Mouse (Mus musculus) limb, embryonic 15.5 days (tissue): ENCODE data around the gene Rheb. TPM values are rescaled to one million over a fixed set of nuclear protein-coding genes. Genes with fewer than 3 reads are reported as not detected.
"Not testable (repeated sequence)": the region's sequence is repeated elsewhere in the genome, so short reads cannot be mapped to it uniquely, and the experiment has no call there.

ENCODE experiments used
- ATAC-seq: fragments of 200-750 bp; cut with Nextera tagmentation; 2 replicates; pipeline ENCODE4 v1.8.0; 2017; ENCODE audit warnings: low read depth, moderate TSS enrichment; ENCODE audit not compliant: insufficient number of reproducible peaks, low FRiP score, low TSS enrichment
- H3K27ac ChIP-seq: fragments of 300-500 bp; sonication (generic); 2 replicates; pipeline ENCODE4 v1.5.1; 2015; ENCODE audit warnings: moderate library complexity, mild to moderate bottlenecking, inconsistent platforms
- H3K27me3 ChIP-seq: fragments of 300-500 bp; sonication (generic); 2 replicates; pipeline ENCODE4 v1.6.1; 2015; ENCODE audit warnings: inconsistent platforms
- H3K36me3 ChIP-seq: fragments of 300-500 bp; sonication (generic); 2 replicates; pipeline ENCODE4 v1.6.1; 2015; ENCODE audit warnings: inconsistent platforms
- H3K4me1 ChIP-seq: fragments of 300-500 bp; sonication (generic); 2 replicates; pipeline ENCODE4 v1.6.1; 2015; ENCODE audit warnings: inconsistent platforms
- H3K4me2 ChIP-seq: fragments of 300-500 bp; sonication (generic); 2 replicates; pipeline ENCODE4 v1.6.1; 2015; ENCODE audit warnings: mild to moderate bottlenecking, inconsistent platforms
- H3K4me3 ChIP-seq: fragments of 300-500 bp; sonication (generic); 2 replicates; pipeline ENCODE4 v1.5.1; 2015; ENCODE audit warnings: mild to moderate bottlenecking, inconsistent platforms
- H3K9ac ChIP-seq: fragments of 300-500 bp; sonication (generic); 2 replicates; pipeline ENCODE4 v1.6.1; 2015; ENCODE audit warnings: inconsistent platforms
- H3K9me3 ChIP-seq: fragments of 300-500 bp; sonication (generic); 2 replicates; pipeline ENCODE4 v1.6.1; 2016; ENCODE audit warnings: inconsistent platforms
- WGBS: fragments of 180-500 bp; shearing (Covaris S2); methylation state at CpG from one replicate; pipeline ENCODE4 v1.1.7; 2015; 5-methylcytosine and 5-hydroxymethylcytosine counted together
- polyA plus RNA-seq: library from polyadenylated mRNA; unstranded; fragments of >200 nt; fragmentation: Nextera tagmentation; extraction: Ambion mirVana; gene quantifications from 2 replicates; pipeline ENCODE4 v1.2.1, GENCODE M21; 2015

The Rheb gene
- polyA plus RNA-seq, 1 experiment from 2014 or later: 228 TPM

GRCm38 (mm10) chr5:24779321-24779720 lies 63.1 kb downstream of the Rheb start:
- H3K4me3 ChIP-seq: no peak overlapping the region
- H3K4me2 ChIP-seq: no peak overlapping the region
- H3K36me3 ChIP-seq: no peaks in the 10 kb centered on the region
- H3K27me3 ChIP-seq: 0 out of 2 replicates have a peak, but pooled peaks cover 5% of the 10 kb centered on the region
- ATAC-seq: no peak
- H3K9me3 ChIP-seq: no peaks in the 10 kb centered on the region
- peaks cover 7% of the 10 kb centered on the region; the same call in 1 of the 2 replicates for H3K4me1 ChIP-seq
- H3K9ac ChIP-seq: no peak overlapping the region
- no peak overlapping the region for H3K27ac ChIP-seq

GRCm38 (mm10) chr5:24778843-24779140 lies 63.6 kb downstream of the Rheb start:
- Histone ChIP-seq H3K27ac (no peak overlapping the region), H3K36me3 (no peaks in the 10 kb centered on the region), H3K9me3 (no peaks in the 10 kb centered on the region), H3K9ac (no peak overlapping the region), H3K27me3 (0 out of 2 replicates have a peak, but pooled peaks cover 5% of the 10 kb centered on the region), H3K4me1 (peaks cover 7% of the 10 kb centered on the region; the same call in 1 of the 2 replicates), H3K4me3 (no peak overlapping the region), H3K4me2 (peak overlapping the region; percentile 5; the same call in 1 of the 2 replicates)
- ATAC-seq: no peak
- 56% methylated on average over 13 of the region's 13 CpGs for WGBS

DNA sequence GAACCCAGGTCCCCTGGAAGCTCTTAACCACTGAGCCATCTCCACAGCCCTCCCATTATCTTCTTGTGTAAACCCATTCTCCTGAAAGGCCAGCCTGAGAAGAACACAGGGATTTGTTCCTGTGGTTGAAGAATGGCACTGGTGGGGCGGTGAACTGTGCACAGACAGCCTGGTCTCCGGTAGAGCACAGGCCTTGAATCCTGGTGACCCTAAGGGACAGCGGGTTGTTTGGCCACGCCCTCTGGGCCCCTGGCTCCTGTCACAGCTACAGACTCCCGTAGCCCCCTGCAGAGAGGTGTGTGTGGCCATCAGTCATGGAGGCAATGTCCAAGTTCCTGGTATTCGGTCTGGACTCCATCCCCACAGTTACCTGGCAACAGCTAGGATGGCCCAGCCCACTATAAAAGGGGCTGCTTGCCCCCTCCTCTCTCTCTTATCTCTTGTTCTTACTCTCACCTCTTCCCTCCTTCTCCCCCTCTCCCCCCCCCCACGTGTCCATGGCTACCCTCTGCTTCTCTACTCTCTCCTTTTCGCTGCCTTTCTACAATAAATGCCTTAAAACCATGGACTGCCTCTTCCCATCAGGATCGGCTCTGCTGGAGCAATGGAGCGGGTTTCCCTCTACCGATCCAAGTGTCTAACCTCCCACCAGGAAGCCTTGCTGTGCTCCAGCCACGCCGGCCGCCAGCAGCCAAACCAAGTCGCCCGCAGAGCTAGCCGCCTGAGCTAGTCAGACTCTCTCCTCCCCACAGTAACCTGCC lies 64.2 kb downstream of the Rheb start:
- H3K4me3 ChIP-seq: no peak overlapping the region

DNA sequence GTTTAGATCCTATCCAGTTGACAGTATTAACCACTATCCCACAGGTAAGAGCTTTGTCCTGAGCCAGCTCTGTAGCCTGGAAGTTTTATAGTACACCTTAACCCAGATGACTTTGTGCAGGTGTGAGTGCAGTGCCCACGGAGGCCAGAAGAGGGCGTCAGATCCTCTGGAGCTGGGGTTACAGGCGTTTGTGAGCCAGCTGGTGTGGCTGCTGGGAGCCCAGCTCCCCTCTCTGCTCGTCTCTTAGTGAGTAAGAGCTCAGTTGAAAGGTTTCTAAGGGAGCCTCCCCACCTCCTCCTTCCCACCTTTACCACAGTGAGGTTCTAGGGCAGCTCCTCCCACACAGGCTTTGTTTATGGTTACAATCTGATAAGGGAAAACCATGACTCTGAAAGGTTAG lies 65.7 kb downstream of the Rheb start:
- no peak for ATAC-seq
- Histone ChIP-seq H3K27ac (no peak overlapping the region), H3K4me3 (no peak overlapping the region), H3K27me3 (0 out of 2 replicates have a peak, but pooled peaks cover 5% of the 10 kb centered on the region), H3K36me3 (no peaks in the 10 kb centered on the region), H3K4me1 (peaks cover 7% of the 10 kb centered on the region; the same call in 1 of the 2 replicates), H3K4me2 (no peak overlapping the region), H3K9ac (no peak overlapping the region), H3K9me3 (no peaks in the 10 kb centered on the region)
- WGBS: 59% methylated on average over 4 of the region's 4 CpGs

More for the DNA sequence above, 64.2 kb downstream of the Rheb start:
- 0 out of 2 replicates have a peak, but pooled peaks cover 5% of the 10 kb centered on the region for H3K27me3 ChIP-seq
- 35% methylated on average over 17 of the region's 17 CpGs for WGBS
- no peak overlapping the region for H3K27ac ChIP-seq
- no peaks in the 10 kb centered on the region for H3K36me3 ChIP-seq
- H3K4me2 ChIP-seq: peak overlapping the region; percentile 5; the same call in 1 of the 2 replicates
- peaks cover 7% of the 10 kb centered on the region; the same call in 1 of the 2 replicates for H3K4me1 ChIP-seq
- no peak for ATAC-seq
- H3K9me3 ChIP-seq: no peaks in the 10 kb centered on the region
- H3K9ac ChIP-seq: no peak overlapping the region

DNA sequence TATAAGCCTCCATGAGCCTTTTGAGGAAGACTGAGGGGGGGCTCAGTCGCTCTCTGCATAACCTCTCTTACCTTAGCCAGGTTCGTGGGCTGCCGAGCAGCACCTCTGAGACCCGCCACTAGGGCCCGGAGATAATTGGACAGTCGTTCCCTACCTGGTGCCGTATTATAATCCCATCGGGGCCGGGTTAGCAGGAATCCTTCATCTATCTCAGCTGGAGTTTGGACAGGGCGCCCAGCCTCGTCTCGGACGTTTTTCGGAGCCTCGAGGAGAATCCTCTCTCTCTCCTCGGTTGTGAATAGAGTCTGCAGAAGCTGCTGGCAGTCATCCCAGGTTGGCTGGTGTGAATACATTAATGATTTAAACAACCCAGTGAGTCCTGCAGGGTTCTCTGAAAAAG lies 67.9 kb downstream of the Rheb start:
- not testable (repeated sequence) for H3K36me3 ChIP-seq, H3K9ac ChIP-seq, H3K27me3 ChIP-seq, ATAC-seq, H3K4me2 ChIP-seq, H3K9me3 ChIP-seq, H3K4me1 ChIP-seq, H3K27ac ChIP-seq, H3K4me3 ChIP-seq
- 90% methylated on average over 16 of the region's 16 CpGs for WGBS

DNA sequence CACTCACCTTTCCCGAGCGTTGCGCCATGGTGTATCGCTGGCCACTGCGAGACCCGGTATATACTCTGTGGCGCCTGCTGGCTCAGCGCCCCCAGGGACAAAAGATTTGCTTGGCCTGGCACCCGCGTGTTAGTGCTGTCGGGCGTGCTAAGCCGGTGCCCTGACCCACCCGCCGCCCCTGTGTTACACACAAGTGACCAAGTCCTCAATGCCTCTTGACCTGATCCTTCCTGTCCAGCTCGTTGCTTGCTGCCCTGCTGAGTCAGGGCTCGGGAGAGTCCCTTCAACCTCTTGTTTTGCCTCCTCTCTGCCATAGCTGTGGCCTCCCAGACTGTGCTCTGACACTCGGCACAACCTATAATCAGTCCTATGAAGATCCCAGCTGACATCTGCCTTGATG lies 84.6 kb downstream of the Rheb start, which contains the start of gene Crygn:
Gene Crygn (minus strand): TSS at position 193 of the 400 bp plus-strand sequence.
- H3K36me3 ChIP-seq: no peaks in the 10 kb centered on the region
- no peak within 1 kb of the TSS for H3K27ac ChIP-seq
- WGBS: 45% methylated on average over 18 of the region's 18 CpGs
- H3K4me3 ChIP-seq: no peak within 1 kb of the TSS
- no peak within 1 kb of the TSS for H3K9ac ChIP-seq
- H3K4me1 ChIP-seq: no peaks in the 10 kb centered on the region
- no peak within 1 kb of the TSS for H3K4me2 ChIP-seq
- H3K9me3 ChIP-seq: no peaks in the 10 kb centered on the region
- no peak for ATAC-seq
- 0 out of 2 replicates have a peak, but pooled peaks cover 3% of the 10 kb centered on the region for H3K27me3 ChIP-seq

- Histone ChIP-seq H3K4me1 (peaks cover 6% of the 10 kb centered on the region), H3K9ac (no peak overlapping the region), H3K27me3 (0 out of 2 replicates have a peak, but pooled peaks cover 3% of the 10 kb centered on the region), H3K4me3 (no peak overlapping the region), H3K9me3 (no peaks in the 10 kb centered on the region), H3K27ac (no peak overlapping the region), H3K4me2 (no peak overlapping the region), H3K36me3 (no peaks in the 10 kb centered on the region)
- 70% methylated on average over 3 of the region's 3 CpGs for WGBS
- no peak for ATAC-seq
These were observed 85.5 kb downstream of the Rheb start for GRCm38 (mm10) chr5:24756931-24757330.

Other genes starting within 250 kb of the Rheb start
- 32.4 and 37.2 TPM in 2 replicates for gene Smarcd3, start 218.2 kb downstream of the Rheb start, polyA plus RNA-seq
- gene Nub1, start 157.1 kb downstream of the Rheb start, polyA plus RNA-seq: 31.3 and 32.9 TPM in 2 replicates
- gene Wdr86, start 111.9 kb downstream of the Rheb start, polyA plus RNA-seq: 16.8 and 18.4 TPM in 2 replicates
- 2.6 TPM in 1 of 2 replicates, not detected in the other for gene Crygn, start 84.6 kb downstream of the Rheb start, polyA plus RNA-seq